Mouse (Mus musculus) c-Kit-positive CD71-positive TER-119-negative erythroid progenitor cells, embryonic 14.5 days (primary cell): ENCODE measurements around the gene Asic4.

Experiments
- DNase-seq: peaks from one replicate; pipeline ENCODE4 v3.0.0-alpha.2; 2013; ENCODE audit warnings: low read depth

The Asic4 gene

DNA sequence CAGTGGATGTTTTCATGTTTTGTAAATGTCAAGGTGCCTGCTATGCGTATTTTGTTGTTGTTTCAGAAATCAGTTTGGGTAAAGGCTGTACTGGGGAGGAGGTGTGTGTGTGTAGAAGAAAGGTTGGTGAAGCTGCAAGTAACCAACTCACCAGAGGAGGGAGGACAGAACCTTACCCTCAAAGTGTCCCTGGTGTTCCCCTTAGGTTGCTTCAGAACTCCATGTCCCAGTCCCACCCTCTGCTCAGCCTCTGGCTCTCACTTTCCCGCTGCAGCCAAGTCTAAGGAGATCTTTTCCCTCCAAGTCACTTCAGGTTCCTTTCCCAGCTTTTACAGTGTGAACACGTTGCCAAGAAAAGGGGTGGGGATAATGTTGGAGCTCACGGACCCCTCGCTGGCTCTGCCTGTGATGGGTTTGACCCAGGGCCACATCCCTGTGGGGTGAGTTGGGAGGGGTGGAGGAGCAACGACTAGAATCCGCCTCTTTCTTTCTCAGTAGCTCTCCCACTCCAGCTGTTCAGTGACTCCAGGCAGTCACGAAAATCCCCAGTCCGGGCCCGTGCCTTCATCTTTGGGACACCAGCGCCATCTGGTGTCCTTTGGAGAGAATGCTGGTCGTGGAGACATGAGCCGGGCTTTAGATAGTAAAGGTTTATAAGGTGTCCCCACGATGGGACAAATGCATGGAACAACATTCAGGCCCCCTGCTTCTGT, 17.1 kb downstream of the Asic4 start:
- DNase-seq: peak; percentile 78

DNA sequence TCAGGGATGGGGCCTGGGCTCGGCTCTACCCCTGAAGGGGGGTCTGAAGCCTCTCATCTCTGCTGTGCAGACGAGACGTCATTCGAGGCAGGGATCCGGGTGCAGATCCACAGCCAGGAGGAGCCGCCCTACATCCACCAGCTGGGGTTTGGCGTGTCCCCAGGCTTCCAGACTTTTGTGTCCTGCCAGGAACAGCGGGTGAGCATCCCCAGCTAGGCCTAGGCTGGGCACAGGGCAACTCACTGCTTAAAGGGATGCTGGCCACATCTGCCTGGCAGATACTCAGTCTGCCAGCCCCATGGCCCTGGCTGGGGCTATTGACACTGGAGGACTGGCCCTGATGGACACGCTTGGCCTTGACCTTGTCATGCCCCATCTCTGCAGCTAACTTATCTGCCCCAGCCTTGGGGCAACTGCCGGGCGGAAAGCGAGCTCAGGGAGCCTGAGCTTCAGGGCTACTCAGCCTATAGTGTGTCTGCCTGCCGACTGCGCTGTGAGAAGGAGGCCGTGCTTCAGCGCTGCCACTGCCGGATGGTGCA, 19.1 kb downstream of the Asic4 start:
- no peak for DNase-seq

DNA sequence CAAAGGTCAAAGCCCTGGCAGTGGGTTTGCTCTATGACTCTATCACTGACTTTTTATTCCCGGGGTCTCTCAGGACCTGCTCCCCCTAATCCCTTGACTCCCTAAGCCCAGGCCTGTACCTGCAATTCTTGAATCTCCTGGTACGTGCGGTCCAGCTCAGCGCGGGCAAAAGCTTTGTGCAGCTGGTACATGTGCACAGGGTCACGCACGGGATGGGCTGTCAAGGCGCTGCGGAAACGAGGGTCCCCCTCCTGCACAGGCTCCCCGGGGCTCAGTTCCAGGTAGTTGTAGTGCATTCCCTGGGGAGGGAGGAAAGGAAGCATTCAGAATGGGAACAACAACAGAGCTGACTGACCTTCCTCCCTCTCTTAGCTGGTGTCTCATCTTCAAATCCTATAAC, 26.2 kb downstream of the Asic4 start:
- no peak for DNase-seq

DNA sequence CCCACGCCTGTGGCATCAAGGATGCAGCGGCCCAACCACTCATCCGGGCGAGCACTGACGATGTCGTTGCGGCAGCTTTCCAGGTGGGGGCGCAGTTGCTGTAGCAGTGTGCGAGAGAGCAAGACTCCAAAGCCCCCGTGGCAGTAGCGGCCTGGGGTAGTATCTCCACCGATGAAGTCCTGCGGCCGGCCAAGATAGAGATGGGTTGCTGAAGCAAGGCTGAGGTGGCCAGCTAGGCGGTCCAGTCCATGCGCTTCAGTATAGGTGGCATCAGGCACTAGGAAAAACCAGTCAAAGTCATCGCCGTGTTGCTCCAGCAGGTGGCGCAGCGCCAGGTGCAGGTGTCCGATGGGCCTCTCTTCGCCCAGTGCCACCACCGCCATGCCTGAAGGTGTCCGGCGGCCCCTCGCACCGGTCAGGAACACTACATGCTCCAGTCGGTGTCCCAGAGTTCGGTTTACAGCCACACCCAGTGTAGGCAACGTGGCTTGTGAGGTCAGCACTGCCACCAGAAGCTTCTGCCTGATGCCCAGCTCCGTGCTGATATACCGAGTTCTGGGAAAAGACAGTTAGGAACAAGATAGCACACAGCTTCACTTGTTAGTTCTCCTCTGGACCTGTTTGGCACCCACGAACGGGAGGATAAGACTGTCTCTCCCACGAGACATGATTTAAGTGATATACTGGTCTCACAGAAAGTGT, 27.2 kb downstream of the Asic4 start:
- peak; percentile 58 for DNase-seq

DNA sequence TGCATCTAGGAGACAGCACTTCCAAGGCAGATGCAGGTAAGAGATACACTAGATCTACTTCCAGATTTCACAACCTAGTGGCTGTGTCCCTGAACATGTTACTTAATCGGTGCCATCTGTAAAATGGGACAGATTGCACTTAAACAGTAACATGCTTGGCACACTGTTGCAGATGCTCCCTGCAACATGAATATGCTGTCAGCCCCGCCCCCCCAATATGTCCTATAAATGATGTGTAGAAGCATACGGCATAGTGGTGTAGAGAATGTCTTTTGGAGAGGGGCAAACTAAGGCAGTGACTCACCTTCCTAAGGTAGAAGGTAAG, 27.7 kb downstream of the Asic4 start:
- peak; percentile 43 for DNase-seq

DNA sequence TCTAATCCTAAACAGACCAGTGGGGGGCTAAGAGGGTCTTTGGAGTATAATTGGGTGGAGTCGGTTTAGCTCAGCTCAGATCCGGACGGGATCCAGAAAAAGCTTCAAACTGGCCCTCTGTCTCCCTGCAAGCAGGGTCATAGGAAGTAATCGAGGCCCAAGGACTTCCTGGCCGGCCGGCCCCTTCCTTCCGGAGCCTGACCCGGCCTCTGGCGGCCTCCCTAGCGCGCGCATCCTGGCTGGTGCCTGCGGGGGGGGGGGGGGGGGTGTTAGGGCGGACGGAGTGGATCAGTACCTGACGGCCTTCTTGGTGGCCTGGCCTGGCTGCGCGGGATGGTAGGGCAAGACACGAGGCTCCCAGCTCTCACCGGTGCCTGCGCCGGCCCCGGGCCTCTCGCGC, 28.3 kb downstream of the Asic4 start:
- no peak for DNase-seq

DNA sequence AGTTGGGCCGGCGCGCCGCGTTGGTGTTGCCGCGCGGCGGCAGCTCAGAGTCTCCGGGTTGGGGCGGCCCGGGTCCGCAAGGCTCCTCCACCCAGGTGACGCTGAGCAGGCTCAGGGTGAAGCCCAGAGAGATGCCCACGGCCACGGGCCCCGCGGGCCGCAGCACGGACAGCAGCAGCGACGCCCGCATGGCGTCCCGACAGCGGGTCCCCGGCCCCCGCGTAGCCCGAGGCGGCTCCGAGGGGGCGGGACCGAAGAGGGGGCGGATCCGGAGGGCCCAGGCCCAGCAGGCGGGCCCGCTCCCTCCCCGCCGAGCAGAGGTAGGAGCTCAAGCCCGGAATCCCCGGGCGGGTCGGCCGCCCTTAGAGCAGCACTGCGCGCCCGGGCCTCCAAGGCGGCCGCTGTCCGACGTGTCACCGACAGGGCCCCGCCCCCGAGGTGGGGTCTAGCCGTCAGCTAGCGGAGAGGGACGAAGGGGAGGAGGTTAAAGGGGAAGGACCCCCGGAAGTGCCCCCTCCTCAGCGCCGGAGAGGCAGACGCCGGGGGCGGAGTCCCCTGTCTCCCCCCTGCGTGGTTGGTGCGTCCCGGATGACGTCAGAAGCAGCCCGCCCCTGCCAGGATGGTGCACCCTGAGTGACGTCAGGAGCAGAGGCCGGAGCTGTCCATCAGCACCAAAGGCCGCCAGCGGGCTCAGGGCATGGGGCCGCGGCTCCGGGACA, 28.8 kb downstream of the Asic4 start, which contains the start of the genes Chpf and Tmem198:
Gene Chpf (minus strand): TSS at position 392 of the 719 bp plus-strand sequence.
Gene Tmem198 (plus strand): TSS at position 617 of the 719 bp plus-strand sequence.
- peak; percentile 88 for DNase-seq

DNA sequence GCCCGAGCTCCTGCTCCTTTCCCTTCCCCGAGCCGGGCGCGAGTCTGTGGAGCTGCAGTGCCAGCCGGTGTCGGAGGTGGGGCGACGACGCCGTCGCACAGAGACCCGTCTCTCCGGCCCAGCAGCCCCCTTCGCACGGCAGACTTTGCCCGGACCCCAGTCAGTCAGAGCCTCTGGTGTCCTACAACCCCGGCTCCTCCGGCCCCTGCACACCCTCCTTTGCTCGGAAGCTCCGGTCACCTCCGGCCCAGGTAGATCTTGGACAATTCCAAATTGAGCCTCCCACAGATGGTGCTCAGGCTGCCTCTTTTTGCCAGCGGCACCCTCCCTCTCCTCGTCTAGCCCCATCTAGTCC, 29.4 kb downstream of the Asic4 start:
- DNase-seq: no peak

DNA sequence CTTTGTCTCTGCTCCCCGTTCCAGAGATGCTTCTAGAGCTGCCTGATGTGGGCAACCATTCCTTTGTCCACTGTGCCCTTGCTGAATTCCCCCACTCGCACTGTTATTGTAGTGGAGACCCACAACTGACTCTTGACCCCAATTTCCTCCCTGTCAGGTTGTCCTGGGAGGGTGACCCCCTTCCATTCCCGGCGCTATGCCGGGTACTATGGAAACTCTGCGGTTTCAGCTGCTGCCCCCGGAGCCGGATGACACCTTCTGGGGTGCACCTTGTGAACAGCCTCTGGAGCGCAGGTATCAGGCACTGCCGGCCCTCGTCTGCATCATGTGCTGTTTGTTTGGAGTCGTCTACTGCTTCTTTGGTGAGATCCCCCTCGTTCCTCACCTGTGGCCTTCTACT, 29.8 kb downstream of the Asic4 start:
- DNase-seq: no peak

DNA sequence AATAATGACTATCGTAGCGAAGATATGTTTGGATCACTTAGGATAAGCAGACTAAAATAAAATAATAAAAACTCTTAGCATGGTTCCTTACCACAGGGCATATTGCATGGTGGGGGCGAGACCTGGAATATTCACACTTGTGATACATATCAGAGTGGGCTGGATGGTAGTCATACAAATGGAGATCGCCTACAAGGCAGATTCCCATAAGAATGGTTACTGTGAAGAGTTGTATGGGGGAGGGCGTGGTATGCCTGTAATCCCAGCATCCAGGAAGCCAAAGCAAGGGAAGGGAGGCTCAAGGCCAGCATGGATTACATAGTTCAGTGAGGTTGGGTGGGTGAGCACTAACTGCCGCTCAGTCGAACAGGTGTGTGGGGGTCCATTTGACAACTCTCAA, 30.5 kb downstream of the Asic4 start:
- no peak for DNase-seq

DNA sequence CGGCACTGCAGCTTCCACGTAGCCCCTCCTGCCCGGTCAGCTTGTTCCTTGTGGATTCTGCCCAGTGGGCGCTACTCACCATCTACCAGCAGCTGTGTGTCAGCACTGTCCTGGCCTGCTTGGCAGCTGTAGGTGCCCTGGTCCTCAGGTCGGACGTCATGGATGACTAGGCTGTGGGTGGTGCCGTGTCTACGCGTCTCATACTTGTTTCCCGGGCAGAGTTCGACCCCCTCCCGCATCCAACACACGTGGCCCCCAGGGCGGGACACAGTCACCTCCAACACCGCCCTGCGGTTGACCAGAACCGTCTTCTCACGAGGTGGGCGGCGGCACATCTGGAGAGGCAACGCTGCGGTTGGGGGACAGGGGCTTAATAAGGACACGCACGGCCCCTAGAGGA, 36.3 kb downstream of the Asic4 start:
- DNase-seq: no peak

DNA sequence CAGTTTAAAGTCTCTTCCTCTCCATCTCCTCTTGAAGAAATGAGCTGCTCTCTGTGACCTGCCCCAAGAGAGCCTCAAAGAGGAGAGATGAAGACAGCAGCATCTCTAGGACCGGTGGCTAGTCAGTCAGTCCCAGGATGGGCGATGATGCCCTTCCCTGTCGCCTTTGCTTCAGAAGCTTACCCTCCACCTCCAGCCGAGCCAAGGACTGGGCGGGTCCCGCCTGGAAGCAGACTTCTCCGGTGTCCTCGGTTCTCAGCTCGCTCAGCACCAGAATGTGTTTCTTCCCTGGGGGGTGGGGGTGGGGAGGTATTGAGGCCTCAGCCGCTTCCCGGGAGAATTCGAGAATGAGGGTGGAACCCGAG, 36.8 kb downstream of the Asic4 start:
- DNase-seq: no peak

DNA sequence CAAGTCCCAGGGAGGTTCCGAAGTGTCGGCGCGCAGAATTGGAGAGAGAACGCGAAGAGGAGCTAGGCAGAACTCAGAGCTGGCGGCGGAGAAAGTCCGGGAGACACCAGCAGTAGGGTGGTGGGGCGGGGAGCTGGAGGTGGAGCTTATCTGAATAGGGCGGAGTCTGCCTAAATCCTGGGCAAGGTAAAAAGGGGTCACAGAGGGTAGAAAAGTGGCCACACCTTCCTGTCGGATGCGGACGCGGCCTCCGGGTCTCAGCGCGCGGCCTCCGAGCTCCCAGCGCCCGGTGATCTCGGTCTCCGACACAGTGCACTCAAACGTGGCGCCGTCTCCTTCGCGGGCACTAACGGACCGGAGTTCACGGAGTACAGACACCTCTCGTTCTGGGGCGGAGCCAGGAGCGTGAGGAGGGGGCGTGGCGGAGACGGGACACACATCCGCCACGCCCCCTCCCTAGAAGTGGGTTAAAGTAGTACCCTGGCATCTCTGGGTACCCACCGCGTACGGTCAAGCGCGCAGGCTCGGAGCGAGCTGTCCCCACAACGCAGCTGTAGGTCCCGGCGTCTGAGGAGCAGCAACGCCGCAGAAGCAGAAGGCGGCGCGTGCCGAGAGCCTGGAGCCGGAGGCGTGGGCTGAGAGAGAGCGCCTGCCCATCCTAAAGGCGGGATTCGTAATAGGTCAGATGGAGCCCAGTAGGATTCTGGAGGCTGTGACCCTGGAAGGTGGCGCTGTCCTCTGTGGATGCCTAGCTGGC, 37.3 kb downstream of the Asic4 start:
- DNase-seq: no peak

DNA sequence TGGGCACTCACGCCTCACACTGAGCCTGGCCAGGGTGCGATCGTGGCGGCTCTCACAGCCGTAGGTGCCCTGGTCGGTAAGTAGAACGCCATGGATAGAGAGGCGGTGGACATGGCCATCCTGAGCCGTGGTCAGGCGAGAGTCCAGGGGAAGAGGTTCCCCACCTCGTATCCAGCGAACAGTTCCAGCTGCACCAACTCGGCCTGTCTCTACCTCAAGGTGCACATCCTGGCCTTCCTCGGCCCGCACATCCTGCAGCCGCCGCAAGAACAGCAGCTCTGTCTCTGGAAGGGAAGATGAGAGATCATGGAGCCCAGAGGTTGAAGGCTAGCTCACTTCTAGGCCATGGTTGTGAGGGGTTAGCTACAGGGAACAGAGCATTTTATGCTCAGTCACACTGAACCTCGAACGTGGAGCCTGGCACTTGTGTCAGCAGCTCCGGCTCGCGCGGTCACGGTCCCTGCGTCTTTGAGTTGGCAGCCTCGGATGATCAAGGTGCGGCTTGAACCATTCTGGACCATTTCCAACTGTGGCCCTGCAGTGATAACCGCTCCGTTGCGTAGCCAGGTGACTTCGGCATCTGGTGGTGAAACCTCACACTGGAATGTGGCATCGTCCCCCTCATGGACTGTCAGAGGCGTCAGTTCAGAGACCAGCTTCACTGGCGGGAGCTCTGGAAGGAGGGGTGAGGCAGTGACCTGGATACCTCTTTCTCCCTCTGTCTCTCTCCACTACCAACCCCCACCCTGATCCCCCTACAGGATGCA, 40.7 kb downstream of the Asic4 start:
- no peak for DNase-seq

DNA sequence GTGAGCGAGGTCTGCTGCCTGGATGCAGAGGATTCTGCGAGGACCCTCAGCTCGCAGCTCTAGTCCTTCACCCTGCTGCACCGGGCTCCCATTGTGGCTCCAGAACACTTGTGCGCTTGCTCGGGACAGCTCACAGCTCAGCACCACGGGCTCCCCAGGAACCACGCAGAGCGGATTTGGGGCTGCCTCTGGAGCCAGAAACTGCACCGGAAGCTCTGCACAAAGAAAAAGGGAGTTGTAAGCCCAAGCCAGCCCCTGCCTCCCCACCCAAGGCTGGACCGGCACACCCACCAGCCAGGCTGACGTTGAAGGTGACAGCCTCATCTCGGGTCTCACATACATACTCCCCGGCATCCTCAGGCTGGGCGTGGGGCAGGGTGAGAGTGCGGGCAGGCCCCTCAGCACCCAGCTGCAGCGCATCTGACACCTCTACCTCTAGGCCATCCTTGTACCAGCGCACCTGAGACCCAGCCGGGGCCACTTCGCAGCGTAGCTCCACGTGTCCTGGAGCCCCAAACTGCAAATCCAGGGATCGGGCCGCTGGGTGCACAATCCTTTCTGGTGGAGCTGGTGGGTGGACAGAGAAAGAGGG, 42.4 kb downstream of the Asic4 start:
- DNase-seq: no peak

DNA sequence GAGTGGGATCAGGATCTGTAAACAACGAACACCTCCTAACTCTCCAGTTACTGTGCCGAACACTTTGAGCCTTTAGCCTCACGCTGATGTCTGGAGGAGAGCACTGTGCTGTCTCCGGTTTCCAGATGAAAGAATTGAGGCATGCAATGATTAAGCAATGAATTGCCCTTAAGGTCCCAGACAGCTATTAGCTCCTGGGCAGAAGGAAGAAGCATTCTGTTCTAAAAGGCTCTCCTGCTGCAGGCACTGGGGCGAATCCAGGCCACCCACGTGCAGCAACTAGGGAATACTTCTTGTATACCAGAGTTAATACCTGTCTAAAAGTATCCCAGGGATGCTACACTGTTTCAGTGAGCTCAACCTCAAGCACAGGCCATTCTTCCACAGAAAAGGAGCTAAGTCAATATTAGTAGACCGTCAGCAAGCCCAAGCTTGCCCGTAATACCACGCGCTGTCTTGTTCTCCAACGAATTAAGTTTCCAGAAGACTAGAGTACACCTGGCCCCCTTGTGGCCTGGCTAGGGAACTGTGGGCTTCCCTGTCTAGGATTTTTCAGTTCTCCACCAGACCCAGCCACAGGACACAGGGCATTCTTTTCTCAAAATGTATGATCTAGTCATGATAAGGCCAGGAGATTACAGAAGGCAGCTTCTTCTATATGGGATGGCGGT, 44.8 kb downstream of the Asic4 start:
- DNase-seq: no peak

DNA sequence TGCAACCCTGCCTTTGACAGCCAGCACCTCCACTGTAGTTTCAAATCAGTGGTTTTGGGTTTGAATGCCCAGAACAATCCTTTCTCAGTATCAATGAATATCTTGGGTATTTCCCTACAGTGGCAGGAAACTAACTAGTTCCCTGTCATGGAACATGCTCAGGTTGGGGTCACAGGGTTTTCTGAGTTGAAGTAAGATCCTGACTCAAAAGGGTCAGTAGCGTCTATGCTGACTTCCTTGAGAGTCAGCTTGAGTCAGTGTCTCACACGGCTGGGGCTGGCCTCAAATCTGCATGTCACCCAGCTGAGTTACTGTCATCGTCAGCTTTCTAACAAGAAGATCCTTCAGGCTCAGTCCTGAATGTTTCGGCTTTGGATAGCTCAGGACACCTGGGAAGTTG, 48.7 kb downstream of the Asic4 start:
- no peak for DNase-seq

DNA sequence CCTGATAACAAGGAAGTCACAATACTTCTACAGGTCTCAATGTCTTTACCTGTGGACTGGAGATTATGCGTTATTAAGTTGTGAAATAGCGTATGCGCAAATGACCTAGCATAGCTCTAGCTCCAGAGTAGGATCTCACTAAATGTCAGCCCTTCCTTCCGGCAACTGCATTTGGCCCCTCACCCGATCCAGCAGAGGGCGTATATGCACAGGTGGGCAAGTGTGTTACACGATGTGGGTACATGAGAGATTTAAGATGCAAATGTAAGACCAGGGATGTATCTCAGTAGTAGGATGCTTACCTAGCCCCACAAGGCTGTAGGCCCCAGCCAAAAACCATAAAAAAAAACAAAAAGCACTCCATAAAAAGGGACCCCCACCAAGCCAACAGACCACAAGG, 49.2 kb downstream of the Asic4 start:
- DNase-seq: no peak

DNA sequence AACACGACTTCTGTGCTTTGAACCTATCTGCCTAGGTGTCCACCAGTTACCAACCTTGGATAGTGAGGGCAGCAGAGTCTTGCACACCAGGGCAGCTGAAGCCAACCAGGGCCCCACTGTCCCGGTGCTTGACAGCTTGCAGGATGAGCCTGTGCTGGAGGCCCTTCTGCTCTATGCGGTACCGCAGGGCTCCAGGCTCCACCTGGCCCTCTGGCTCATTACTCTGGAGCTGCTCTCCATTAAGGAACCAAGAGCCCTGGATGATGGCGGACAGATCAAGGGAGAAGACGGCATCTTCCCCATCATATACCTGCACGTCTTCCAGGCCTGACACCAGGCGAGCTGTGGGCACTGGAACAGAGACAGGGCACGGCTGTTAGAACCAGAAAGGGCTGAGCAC, 51.7 kb downstream of the Asic4 start:
- no peak for DNase-seq

DNA sequence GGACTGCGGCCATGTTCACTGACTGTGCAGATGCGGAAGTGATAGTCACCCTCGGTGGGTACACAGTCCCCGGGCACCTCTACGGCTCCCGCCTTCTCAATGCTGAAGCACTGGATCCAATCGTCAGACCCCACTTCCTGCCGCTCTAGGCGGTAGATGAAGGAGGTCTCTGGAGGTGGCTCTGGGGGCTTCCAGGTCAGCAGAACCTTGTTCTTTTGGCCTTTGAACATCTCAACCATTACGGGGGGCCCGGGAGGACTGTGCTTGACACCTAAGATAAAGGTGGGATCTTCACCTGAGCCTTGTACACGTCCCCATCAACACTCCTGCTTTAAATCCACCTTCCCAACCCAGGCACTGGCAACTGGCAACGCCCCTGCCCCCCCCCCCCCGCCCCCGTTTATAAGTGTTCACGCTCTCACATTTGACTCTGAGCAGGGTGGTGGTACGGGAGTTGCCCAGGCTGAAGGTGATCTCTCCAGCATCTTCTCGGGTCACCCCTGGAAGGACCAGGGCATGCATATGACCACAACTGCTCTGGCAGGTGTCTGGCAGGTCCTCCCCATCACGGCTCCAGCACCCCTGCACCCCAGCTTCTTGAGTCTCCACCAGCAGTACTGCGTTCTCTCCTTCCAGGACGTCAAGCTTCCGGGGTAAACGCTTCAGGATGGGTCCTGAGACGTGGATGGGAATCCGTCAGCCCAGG, 52.9 kb downstream of the Asic4 start:
- no peak for DNase-seq
